In the genomic region with DNA sequence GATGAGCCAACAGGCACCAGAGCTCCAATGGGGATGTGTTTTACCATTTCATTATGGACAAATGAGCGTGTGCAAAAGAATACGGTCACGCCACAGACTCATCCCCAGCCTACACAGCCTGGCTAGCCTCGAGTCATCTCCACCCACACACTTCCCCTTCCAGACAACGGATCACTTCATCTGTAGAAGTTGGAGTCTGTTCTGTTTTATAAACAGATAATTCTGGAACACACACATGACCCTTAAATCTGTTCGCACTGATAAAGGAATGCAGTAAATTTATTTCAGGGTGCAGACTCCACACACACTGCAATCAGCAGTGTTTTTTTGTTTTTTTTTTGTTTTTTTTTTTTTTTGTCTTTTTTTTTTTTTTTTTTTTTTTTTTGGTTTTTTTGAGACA, we compare ENCODE assay signal across 10 mouse cellular contexts. TPM values are rescaled to one million over a fixed set of nuclear protein-coding genes. Genes with fewer than 3 reads are reported as not detected.
DNase-seq lines count a peak whose midpoint lies in the region; ATAC-seq and TF ChIP-seq lines count a peak whose summit lies in the region.
"Had no signal": no experiment of that assay in that cellular context is flagged by ENCODE, and none has a peak within 500 bp of the region (broad histone marks: within the 10 kb centered on the region; RNA-seq: fewer than 3 reads in every experiment).

No protein-coding gene starts in this region.

- ATAC-seq in megakaryocyte, adult 5-6 weeks (ENCODE audit: poor library complexity, severe bottlenecking), result peak; percentile 75
- ATAC-seq in midbrain, embryonic 16.5 days, result no peak
- ATAC-seq: forebrain, embryonic 16.5 days had no signal

- no peak for TF ChIP-seq EP300 in CH12.LX (IDR thresholded peaks at IDR 0.05; ENCODE audit: low read length)

- in situ Hi-C loops in CH12.LX (cut with MboI; ENCODE audit: low pct_ligation_motif_present, low pct_unique_long_range_greater_than_20kb, low sequenced_read_pairs), result no loop called here

- no peak for TF ChIP-seq CTCF in CH12.LX (conservative IDR thresholded peaks at IDR 0.05 in 1 of 2, IDR thresholded peaks at IDR 0.05 in 1 of 2; ENCODE audit: low read depth in 2 of 2, low read length in 2 of 2)

- TF ChIP-seq POLR2A in CH12.LX (IDR thresholded peaks at IDR 0.05; ENCODE audit: low read depth, low read length), result no peak

- intact Hi-C loops in heart, postnatal 10 days (cut with DNase I), result no loop called here
- intact Hi-C loops in heart, postnatal 36 days (cut with DNase I), result no loop called here

- no peak overlapping the region for H3K9ac ChIP-seq in CH12.LX (ENCODE audit: insufficient read depth, low read depth)
- no peak overlapping the region for H3K9ac ChIP-seq in midbrain, embryonic 16.5 days (ENCODE audit: low read depth, low read length)

- no peaks in the 10 kb centered on the region for H3K9me3 ChIP-seq in CH12.LX (replicated peaks; ENCODE audit: low read length)
- H3K9me3 ChIP-seq in midbrain, embryonic 16.5 days (replicated peaks; ENCODE audit: control insufficient read depth, low read length, poor library complexity, severe bottlenecking), result no peaks in the 10 kb centered on the region
- no peaks in the 10 kb centered on the region for H3K9me3 ChIP-seq in forebrain, embryonic 10.5 days

- H3K36me3 ChIP-seq in CH12.LX (replicated peaks in 1 of 2; ENCODE audit: control insufficient read depth in 1 of 2, insufficient read depth in 1 of 2, low read length in 1 of 2), result no peaks in the 10 kb centered on the region
- H3K36me3 ChIP-seq in midbrain, embryonic 16.5 days (ENCODE audit: control insufficient read depth, insufficient read depth, low read length), result no peaks in the 10 kb centered on the region
- no peaks in the 10 kb centered on the region for H3K36me3 ChIP-seq in forebrain, embryonic 10.5 days (replicated peaks)

- peak; percentile 95 for DNase-seq in heart, adult 11 months
- DNase-seq in heart, postnatal 10 days, result no peak
- no peak for DNase-seq in CH12.LX (ENCODE audit: extremely low read depth)
- peak; percentile 46 for DNase-seq in fat pad, adult 2 months (ENCODE audit: extremely low read depth, low read depth, low spot score)
- no peak for DNase-seq in forebrain, embryonic 10.5 days (ENCODE audit: extremely low spot score, low spot score)
- no peak for DNase-seq in heart, postnatal 36 days
- DNase-seq: kidney, postnatal 4 days had no signal

- H3K4me2 ChIP-seq in CH12.LX (ENCODE audit: insufficient read depth, low read depth, poor library complexity, severe bottlenecking), result no peak overlapping the region
- no peak overlapping the region for H3K4me2 ChIP-seq in midbrain, embryonic 16.5 days (ENCODE audit: low read length)

- 89% methylated on average over 6 of the region's 6 CpGs for WGBS in midbrain, embryonic 16.5 days
- 91% methylated on average over 6 of the region's 6 CpGs for WGBS in forebrain, embryonic 10.5 days

- H3K79me2 ChIP-seq in CH12.LX (replicated peaks; ENCODE audit: control insufficient read depth, extremely low read depth, insufficient read depth, poor library complexity, severe bottlenecking), result no peaks in the 10 kb centered on the region

- dilution Hi-C loops in CH12.LX (cut with MboI; ENCODE audit: extremely low pct_ligation_motif_present, extremely low pct_unique_long_range_greater_than_20kb, low sequenced_read_pairs), result no loop called here

- TF ChIP-seq RAD21 in CH12.LX (IDR thresholded peaks at IDR 0.05; ENCODE audit: low read depth, low read length), result no peak

- peaks cover 2% of the 10 kb centered on the region for H3K27me3 ChIP-seq in CH12.LX (replicated peaks)
- H3K27me3 ChIP-seq in midbrain, embryonic 16.5 days (ENCODE audit: control insufficient read depth, insufficient read depth, low read depth, low read length), result no peaks in the 10 kb centered on the region
- H3K27me3 ChIP-seq in forebrain, embryonic 10.5 days (ENCODE audit: poor library complexity, severe bottlenecking), result peaks cover 13% of the 10 kb centered on the region

- H3K4me3 ChIP-seq in CH12.LX (replicated peaks in 1 of 3; ENCODE audit: low read depth in 2 of 3, low read length in 2 of 3, poor library complexity in 1 of 3), result no peak overlapping the region
- H3K4me3 ChIP-seq in midbrain, embryonic 16.5 days (ENCODE audit: low read depth, low read length), result no peak overlapping the region
- H3K4me3 ChIP-seq in forebrain, embryonic 10.5 days, result no peak overlapping the region

- peaks cover 5 to 24% of the 10 kb centered on the region in 2 experiments for H3K4me1 ChIP-seq in CH12.LX (ENCODE audit: control insufficient read depth in 1 of 2, insufficient read depth in 2 of 2)
- H3K4me1 ChIP-seq in midbrain, embryonic 16.5 days (ENCODE audit: control insufficient read depth, insufficient read depth, low read length), result no peaks in the 10 kb centered on the region
- H3K4me1 ChIP-seq in forebrain, embryonic 10.5 days, result peaks cover 17% of the 10 kb centered on the region

- H3K27ac ChIP-seq in CH12.LX (ENCODE audit: insufficient read depth, low read depth), result no peak overlapping the region
- H3K27ac ChIP-seq in midbrain, embryonic 16.5 days (ENCODE audit: low read length), result no peak overlapping the region
- no peak overlapping the region for H3K27ac ChIP-seq in forebrain, embryonic 10.5 days

TF ChIP-seq in CH12.LX, 34 proteins besides CTCF, POLR2A, EP300 and RAD21:
- peak; percentile 54; the same call in 1 of the 2 replicates for TF ChIP-seq ZNF384 (IDR thresholded peaks at IDR 0.05; ENCODE audit: low read depth, low read length)
- no peak for TF ChIP-seq MAFK (IDR thresholded peaks at IDR 0.05; ENCODE audit: insufficient replicate concordance, low read length)

RNA-seq across cellular contexts. Expression of gene Adcy7, which starts 7.5 kb away (rescaled TPM):
- 10 to 100 TPM in 1 of 2 experiments, 1 to 10 TPM in 1; 8.5 to 10.5 TPM for total RNA-seq in heart, postnatal 10 days (2021)
- total RNA-seq in CH12.LX (2012; rRNA removed) (25.7 and 25.9 TPM in 2 replicates), CH12.LX (2014; rRNA removed) (25.5 and 27.0 TPM in 2 replicates)
- polyA plus RNA-seq in CH12.LX (2012; ENCODE audit: insufficient read length, low read depth), result 28.5 and 28.8 TPM in 2 replicates
- total RNA-seq in megakaryocyte, adult 5-6 weeks (2015), result 43.5 and 58.4 TPM in 2 replicates
- total RNA-seq in megakaryocyte, adult 5-6 weeks (2017), result 63.7 and 70.3 TPM in 2 replicates
- 4.2 and 6.6 TPM in 2 replicates for polyA plus RNA-seq in midbrain, embryonic 16.5 days (2015; fragmentation: Nextera tagmentation; extraction: Ambion mirVana)
- polyA plus RNA-seq in forebrain, embryonic 10.5 days (2016; fragmentation: Nextera tagmentation; extraction: Ambion mirVana), result 3.1 and 4.0 TPM in 2 replicates
- total RNA-seq in heart, postnatal 36 days (2021), result 1 to 10 TPM; 5.0 to 7.4 TPM

Comparison
In these comparisons a context has a peak if more than half of its experiments do, and no peak if none do; other contexts are left out.
1. DNase-seq: peak in heart, adult 11 months (single experiment) and fat pad, adult 2 months (single experiment); none in heart, postnatal 10 days (0 of 2), CH12.LX (single experiment), forebrain, embryonic 10.5 days (single experiment) and heart, postnatal 36 days (0 of 2).